Mouse (Mus musculus): Measurements from ENCODE around the gene Heyl.
A peak's percentile ranks its signal among the peaks of the same experiment; 100 is the strongest.
"Not testable (repeated sequence)": the region's sequence is repeated elsewhere in the genome, so short reads cannot be mapped to it uniquely, and the experiment has no call there.

The Heyl gene

GRCm38 (mm10) chr4:123229166-123229565 is 4.2 kb upstream of the Heyl start:
- no peak for DNase-seq (ENCODE audit: extremely low spot score, low read depth, low spot score)

GRCm38 (mm10) chr4:123232841-123233240 is 515 bp upstream of the Heyl start:
- no peak for DNase-seq (ENCODE audit: extremely low spot score, low read depth, low spot score)

- no peak for DNase-seq (ENCODE audit: extremely low spot score, low read depth, low spot score)
These were observed 2.6 kb downstream of the Heyl start for GRCm38 (mm10) chr4:123235835-123236430.

GRCm38 (mm10) chr4:123236431-123237031 is 3.2 kb downstream of the Heyl start:
- DNase-seq (ENCODE audit: extremely low spot score, low read depth, low spot score): no peak

- no peak for DNase-seq (ENCODE audit: extremely low spot score, low read depth, low spot score)
These were observed 4.3 kb downstream of the Heyl start for GRCm38 (mm10) chr4:123237386-123238266.

- DNase-seq (ENCODE audit: extremely low spot score, low read depth, low spot score): no peak
These were observed 6.2 kb downstream of the Heyl start for GRCm38 (mm10) chr4:123239361-123240203.

- no peak for DNase-seq (ENCODE audit: extremely low spot score, low read depth, low spot score)
These were observed 12.9 kb downstream of the Heyl start for GRCm38 (mm10) chr4:123246221-123246620.

GRCm38 (mm10) chr4:123246651-123247050 is 13.3 kb downstream of the Heyl start:
- no peak for DNase-seq (ENCODE audit: extremely low spot score, low read depth, low spot score)

GRCm38 (mm10) chr4:123247147-123247880 is 14.0 kb downstream of the Heyl start:
- DNase-seq (ENCODE audit: extremely low spot score, low read depth, low spot score): no peak

- no peak for DNase-seq (ENCODE audit: extremely low spot score, low read depth, low spot score)
These were observed 15.7 kb downstream of the Heyl start for GRCm38 (mm10) chr4:123248971-123249567.

GRCm38 (mm10) chr4:123252214-123252613 is 18.9 kb downstream of the Heyl start:
- DNase-seq (ENCODE audit: extremely low spot score, low read depth, low spot score): no peak

- DNase-seq (ENCODE audit: extremely low spot score, low read depth, low spot score): peak; percentile 77
These were observed 21.3 kb downstream of the Heyl start for GRCm38 (mm10) chr4:123254617-123255016.

GRCm38 (mm10) chr4:123260071-123260746 is 26.9 kb downstream of the Heyl start:
- no peak for DNase-seq (ENCODE audit: extremely low spot score, low read depth, low spot score)

- DNase-seq (ENCODE audit: extremely low spot score, low read depth, low spot score): no peak
These were observed 28.5 kb downstream of the Heyl start, which contains the start of gene Pabpc4 for GRCm38 (mm10) chr4:123261721-123262401. TSS of gene Pabpc4 (plus strand) at chr4:123262351.

- DNase-seq (ENCODE audit: extremely low spot score, low read depth, low spot score): no peak
These were observed 37.7 kb downstream of the Heyl start for GRCm38 (mm10) chr4:123271063-123271462.

- DNase-seq (ENCODE audit: extremely low spot score, low read depth, low spot score): no peak
These were observed 46.8 kb downstream of the Heyl start for GRCm38 (mm10) chr4:123280117-123280516.

GRCm38 (mm10) chr4:123282500-123282899 is 49.1 kb downstream of the Heyl start:
- DNase-seq (ENCODE audit: extremely low spot score, low read depth, low spot score): peak; percentile 62

GRCm38 (mm10) chr4:123282915-123283674 is 49.7 kb downstream of the Heyl start:
- not testable (repeated sequence) for DNase-seq (ENCODE audit: extremely low spot score, low read depth, low spot score)

Measured in hindlimb bud, embryonic 11.5 days (tissue).